Mouse (Mus musculus) midbrain, embryonic 11.5 days (tissue): ENCODE results near the gene Depp1. TPM values are rescaled to one million over a fixed set of nuclear protein-coding genes. Genes with fewer than 3 reads are reported as not detected.
"Not testable (repeated sequence)": the region's sequence is repeated elsewhere in the genome, so short reads cannot be mapped to it uniquely, and the experiment has no call there.

Experiments used
- ATAC-seq: fragments of 200-750 bp; cut with Nextera tagmentation; 2 replicates; pipeline ENCODE4 v1.8.0; 2017; ENCODE audit warnings: moderate TSS enrichment, moderate library complexity; ENCODE audit not compliant: low FRiP score
- DNase-seq: peaks from one replicate; pipeline ENCODE4 v3.0.0; 2015; ENCODE audit warnings: low spot score; ENCODE audit errors: missing footprints
- H3K27ac ChIP-seq: fragments of 300-500 bp; sonication (generic); 2 replicates; pipeline ENCODE4 v1.5.1; 2014; ENCODE audit warnings: low read depth, low read length
- H3K27me3 ChIP-seq: fragments of 300-500 bp; sonication (generic); 2 replicates; pipeline ENCODE4 v1.6.1; 2014; ENCODE audit warnings: mild to moderate bottlenecking, low read length, moderate library complexity, mixed read lengths; ENCODE audit not compliant: control insufficient read depth, insufficient read depth
- H3K36me3 ChIP-seq: fragments of 300-500 bp; sonication (generic); 2 replicates; pipeline ENCODE4 v1.6.1; 2014; ENCODE audit warnings: mild to moderate bottlenecking, low read length, moderate library complexity, mixed read lengths; ENCODE audit not compliant: control insufficient read depth, insufficient read depth
- H3K4me1 ChIP-seq: fragments of 300-500 bp; sonication (generic); 2 replicates; pipeline ENCODE4 v1.6.1; 2014; ENCODE audit warnings: low read length; ENCODE audit not compliant: control insufficient read depth, insufficient read depth
- H3K4me2 ChIP-seq: fragments of 300-500 bp; sonication (generic); 2 replicates; pipeline ENCODE4 v1.6.1; 2014; ENCODE audit warnings: mild to moderate bottlenecking, moderate library complexity
- H3K4me3 ChIP-seq: fragments of 300-500 bp; sonication (generic); 2 replicates; pipeline ENCODE4 v1.5.1; 2014; ENCODE audit warnings: low read depth, low read length
- H3K9ac ChIP-seq: fragments of 300-500 bp; sonication (generic); 2 replicates; pipeline ENCODE4 v1.6.1; 2014; ENCODE audit warnings: low read length
- H3K9me3 ChIP-seq: fragments of 300-500 bp; sonication (generic); 2 replicates; pipeline ENCODE4 v1.6.1; 2016; ENCODE audit warnings: low read length; ENCODE audit not compliant: control insufficient read depth
- WGBS: fragments of 180-500 bp; shearing (Covaris S2); extraction: QIAGEN DNeasy Blood & Tissue Kit; methylation state at CpG from one replicate; pipeline ENCODE4 v1.1.7; 2014; 5-methylcytosine and 5-hydroxymethylcytosine counted together
- polyA plus RNA-seq: library from polyadenylated mRNA; unstranded; fragments of >200 nt; fragmentation: Nextera tagmentation; extraction: Ambion mirVana; gene quantifications from 2 replicates; pipeline ENCODE4 v1.2.1, GENCODE M21; 2014

The Depp1 gene
- polyA plus RNA-seq: 6.5 and 6.8 TPM in 2 replicates

DNA sequence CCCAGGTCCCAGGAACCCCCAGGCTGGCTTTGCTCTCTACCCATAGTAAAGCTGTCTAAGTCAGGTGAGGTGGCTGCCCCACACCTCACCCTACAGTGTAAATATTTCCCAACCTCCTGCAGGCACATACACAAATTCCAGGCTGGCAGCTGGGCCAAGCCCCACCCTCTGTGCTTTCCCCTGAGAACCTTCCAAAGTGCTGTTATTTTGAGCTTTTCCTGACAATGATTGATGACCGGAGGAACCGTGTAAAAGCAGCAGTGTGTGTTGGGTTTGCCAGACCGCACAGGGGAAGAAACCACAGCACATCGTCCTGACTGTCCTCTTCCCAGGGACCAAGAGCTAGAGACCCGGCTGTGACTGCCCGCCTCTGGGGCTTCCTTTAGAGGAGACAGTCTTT lies at the start of gene Depp1:
Depp1 (plus strand) TSS at position 204 of the 400 bp plus-strand sequence.
- H3K36me3 ChIP-seq: no peaks in the 10 kb centered on the region
- no peak within 1 kb of the TSS for H3K4me2 ChIP-seq
- ATAC-seq (no peak), DNase-seq (peak; percentile 49)
- H3K4me1 ChIP-seq: no peaks in the 10 kb centered on the region
- 85% methylated on average over 6 of the region's 6 CpGs for WGBS
- no peak within 1 kb of the TSS for H3K9ac ChIP-seq
- no peaks in the 10 kb centered on the region for H3K27me3 ChIP-seq
- no peak within 1 kb of the TSS for H3K4me3 ChIP-seq
- H3K27ac ChIP-seq: no peak within 1 kb of the TSS
- H3K9me3 ChIP-seq: no peaks in the 10 kb centered on the region

GRCm38 (mm10) chr6:116600969-116601368 lies 49.4 kb upstream of the Depp1 start:
- H3K36me3 ChIP-seq, H3K27ac ChIP-seq, H3K27me3 ChIP-seq, H3K4me2 ChIP-seq, DNase-seq, H3K4me1 ChIP-seq, H3K9ac ChIP-seq, H3K4me3 ChIP-seq, ATAC-seq, H3K9me3 ChIP-seq: not testable (repeated sequence)

DNA sequence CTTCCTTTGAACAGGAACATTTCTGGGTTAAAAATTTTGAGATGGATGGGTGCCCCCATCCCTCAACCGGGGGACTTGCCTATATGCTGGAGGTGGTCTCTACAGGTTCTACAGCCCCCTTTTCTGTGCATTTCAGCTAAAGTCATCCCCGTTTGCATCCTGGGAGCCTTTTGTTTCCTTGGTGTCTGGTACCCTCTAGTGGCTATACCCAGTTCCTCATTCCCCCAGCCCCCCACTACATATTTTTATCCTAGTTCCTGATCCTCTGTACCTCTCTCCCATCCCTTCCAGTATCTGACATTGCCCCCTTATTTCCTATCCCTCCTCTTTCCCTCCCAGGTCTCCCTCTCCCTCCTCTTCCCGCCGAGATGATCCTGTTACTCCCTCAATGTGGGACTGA lies 43.2 kb upstream of the Depp1 start:
- no peaks in the 10 kb centered on the region for H3K36me3 ChIP-seq
- no peaks in the 10 kb centered on the region for H3K4me1 ChIP-seq
- DNase-seq (no peak), ATAC-seq (no peak)
- H3K27me3 ChIP-seq: no peaks in the 10 kb centered on the region
- H3K9me3 ChIP-seq: no peaks in the 10 kb centered on the region
- H3K4me2 ChIP-seq: no peak overlapping the region
- no peak overlapping the region for H3K4me3 ChIP-seq
- no peak overlapping the region for H3K9ac ChIP-seq
- H3K27ac ChIP-seq: no peak overlapping the region
- 38% methylated on average over 4 of the region's 4 CpGs for WGBS

- WGBS: 89% methylated on average over 2 of the region's 2 CpGs
- no peaks in the 10 kb centered on the region for H3K9me3 ChIP-seq
- no peak overlapping the region for H3K4me3 ChIP-seq
- no peak overlapping the region for H3K27ac ChIP-seq
- ATAC-seq (no peak), DNase-seq (no peak)
- H3K36me3 ChIP-seq: no peaks in the 10 kb centered on the region
- H3K27me3 ChIP-seq: no peaks in the 10 kb centered on the region
- H3K4me1 ChIP-seq: no peaks in the 10 kb centered on the region
- no peak overlapping the region for H3K4me2 ChIP-seq
- no peak overlapping the region for H3K9ac ChIP-seq
Measured at GRCm38 (mm10) chr6:116615719-116616118, 34.7 kb upstream of the Depp1 start.

GRCm38 (mm10) chr6:116618073-116618472 lies 32.3 kb upstream of the Depp1 start:
- ATAC-seq: no peak
- no peak overlapping the region for H3K9ac ChIP-seq
- H3K27me3 ChIP-seq: no peaks in the 10 kb centered on the region
- H3K36me3 ChIP-seq: no peaks in the 10 kb centered on the region
- H3K4me2 ChIP-seq: no peak overlapping the region
- no peaks in the 10 kb centered on the region for H3K9me3 ChIP-seq
- H3K4me3 ChIP-seq: no peak overlapping the region
- H3K4me1 ChIP-seq: no peaks in the 10 kb centered on the region
- H3K27ac ChIP-seq: no peak overlapping the region
- no peak for DNase-seq

DNA sequence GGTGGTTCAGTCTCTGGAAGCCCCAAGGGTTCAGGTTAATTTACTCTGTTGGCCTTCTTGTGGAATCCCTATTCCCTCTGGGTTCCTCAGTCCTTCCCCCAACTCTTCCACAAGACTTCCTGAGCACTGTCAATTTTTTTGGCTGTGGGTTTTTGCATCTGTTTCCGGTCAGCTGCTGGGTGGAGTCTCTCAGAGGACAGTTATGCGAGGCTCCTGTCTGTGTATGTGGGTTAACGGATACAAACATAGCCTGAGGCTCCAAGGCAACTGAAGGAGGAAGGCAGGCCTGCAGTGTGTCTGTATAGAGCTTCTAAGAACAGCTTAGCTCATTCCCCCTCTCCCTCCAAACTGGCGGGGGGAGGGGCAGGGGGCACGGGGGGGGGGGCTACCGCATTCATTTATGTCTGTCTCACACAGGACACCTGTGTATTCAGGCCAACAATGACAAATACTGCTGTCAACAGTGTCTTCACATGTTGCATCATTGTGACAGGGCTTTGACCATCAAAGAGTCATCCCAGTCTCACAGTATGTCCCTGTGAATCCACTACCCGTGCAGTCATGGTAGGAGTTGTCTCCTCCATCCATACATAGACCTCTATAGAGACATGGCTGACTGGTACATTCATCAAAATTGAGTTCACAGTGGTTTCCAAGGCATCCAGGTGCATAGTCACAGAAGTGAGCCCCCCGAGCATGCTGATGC lies 28.9 kb upstream of the Depp1 start:
- Histone ChIP-seq H3K27me3 (no peaks in the 10 kb centered on the region), H3K9ac (no peak overlapping the region), H3K4me2 (no peak overlapping the region), H3K27ac (no peak overlapping the region), H3K36me3 (peaks cover 6% of the 10 kb centered on the region; the same call in 1 of the 2 replicates), H3K4me1 (no peaks in the 10 kb centered on the region; the same call in 1 of the 2 replicates), H3K4me3 (no peak overlapping the region), H3K9me3 (no peaks in the 10 kb centered on the region)
- WGBS: 69% methylated on average over 7 of the region's 8 CpGs
- DNase-seq: no peak
- ATAC-seq: no peak

DNA sequence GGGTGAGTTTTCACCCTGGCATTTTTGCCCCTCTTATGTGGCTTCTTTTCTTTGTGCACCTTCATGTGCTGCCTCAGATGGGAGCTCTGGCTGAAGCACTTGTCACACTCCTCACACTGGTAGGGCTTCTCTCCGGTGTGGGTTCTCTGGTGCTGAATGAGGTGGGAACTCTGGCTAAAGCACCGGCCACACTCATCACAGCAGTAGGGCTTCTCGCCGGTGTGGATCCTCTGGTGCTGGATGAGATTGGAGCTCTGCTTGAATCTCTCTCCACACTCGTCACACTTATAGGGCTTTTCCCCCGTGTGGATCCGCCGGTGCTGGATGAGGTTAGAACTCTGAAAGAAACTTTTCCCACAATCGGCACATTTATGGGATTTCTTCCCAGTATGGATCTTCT lies 24.0 kb upstream of the Depp1 start:
- not testable (repeated sequence) for H3K4me3 ChIP-seq, H3K27ac ChIP-seq, H3K9me3 ChIP-seq, H3K4me2 ChIP-seq, H3K9ac ChIP-seq, H3K27me3 ChIP-seq, H3K36me3 ChIP-seq, H3K4me1 ChIP-seq, ATAC-seq
- DNase-seq: peak; percentile 26
- WGBS: 100% methylated on average over 9 of the region's 9 CpGs

GRCm38 (mm10) chr6:116628095-116628494 lies 22.3 kb upstream of the Depp1 start:
- DNase-seq: no peak
- H3K4me1 ChIP-seq: peaks cover 4% of the 10 kb centered on the region; the same call in 1 of the 2 replicates
- WGBS: 22% methylated on average over 9 of the region's 9 CpGs
- no peak for ATAC-seq
- H3K4me2 ChIP-seq: peak overlapping the region; percentile 51
- peak overlapping the region; percentile 100 for H3K9ac ChIP-seq
- H3K9me3 ChIP-seq: no peaks in the 10 kb centered on the region
- H3K36me3 ChIP-seq: peaks cover 8% of the 10 kb centered on the region; the same call in 1 of the 2 replicates
- peak overlapping the region; percentile 86 for H3K27ac ChIP-seq
- H3K4me3 ChIP-seq: peak overlapping the region; percentile 91
- no peaks in the 10 kb centered on the region for H3K27me3 ChIP-seq

GRCm38 (mm10) chr6:116628539-116629171 lies 21.8 kb upstream of the Depp1 start, which contains the start of gene Zfp422:
Gene Zfp422, minus strand, starts transcription at chr6:116628999.
- Histone ChIP-seq H3K27me3 (no peaks in the 10 kb centered on the region), H3K4me2 (peak within 1 kb of the TSS; percentile 51), H3K9me3 (no peaks in the 10 kb centered on the region), H3K36me3 (peaks cover 8% of the 10 kb centered on the region; the same call in 1 of the 2 replicates), H3K4me1 (peaks cover 4% of the 10 kb centered on the region; the same call in 1 of the 2 replicates), H3K9ac (peak within 1 kb of the TSS; percentile 100), H3K4me3 (peak within 1 kb of the TSS; percentile 91), H3K27ac (peak within 1 kb of the TSS; percentile 86)
- DNase-seq: peak; percentile 98
- WGBS: under 1% methylated on average over 56 of the region's 56 CpGs
- ATAC-seq: peak; percentile 95
